Mouse (Mus musculus) limb, embryonic 11.5 days (tissue): ENCODE measurements around the gene Grm4. TPM values are rescaled to one million over a fixed set of nuclear protein-coding genes. Genes with fewer than 3 reads are reported as not detected.

ENCODE experiments used
- ATAC-seq: fragments of 200-750 bp; cut with Nextera tagmentation; 2 replicates; pipeline ENCODE4 v1.8.0; 2017; ENCODE audit warnings: low read depth; ENCODE audit not compliant: insufficient number of reproducible peaks, low FRiP score, low TSS enrichment
- DNase-seq: peaks from one replicate; pipeline ENCODE4 v3.0.0-alpha.2; 2015; ENCODE audit warnings: low spot score
- H3K27ac ChIP-seq: fragments of 300-500 bp; sonication (generic); replicated peaks from 2 replicates; pipeline ENCODE4 v1.5.1; 2014; ENCODE audit warnings: low read depth, mild to moderate bottlenecking, low read length
- H3K27me3 ChIP-seq: fragments of 300-500 bp; sonication (generic); 2 replicates; pipeline ENCODE4 v1.6.1; 2014; ENCODE audit warnings: mild to moderate bottlenecking, low read length, mixed read lengths; ENCODE audit not compliant: control insufficient read depth, insufficient read depth
- H3K36me3 ChIP-seq: fragments of 300-500 bp; sonication (generic); 2 replicates; pipeline ENCODE4 v1.6.1; 2014; ENCODE audit warnings: mild to moderate bottlenecking, low read length, moderate library complexity, mixed read lengths; ENCODE audit not compliant: control insufficient read depth, insufficient read depth
- H3K4me1 ChIP-seq: fragments of 300-500 bp; sonication (generic); 2 replicates; pipeline ENCODE4 v1.6.1; 2014; ENCODE audit warnings: low read length, mixed read lengths; ENCODE audit not compliant: control insufficient read depth, insufficient read depth
- H3K4me2 ChIP-seq: fragments of 300-500 bp; sonication (generic); 2 replicates; pipeline ENCODE4 v1.6.1; 2014; ENCODE audit warnings: low read depth, mild to moderate bottlenecking, moderate library complexity; ENCODE audit not compliant: severe bottlenecking
- H3K4me3 ChIP-seq: fragments of 300-500 bp; sonication (generic); 2 replicates; pipeline ENCODE4 v1.5.1; 2014; ENCODE audit warnings: low read depth, low read length
- H3K9ac ChIP-seq: fragments of 300-500 bp; sonication (generic); 2 replicates; pipeline ENCODE4 v1.6.1; 2014; ENCODE audit warnings: mild to moderate bottlenecking, low read length
- H3K9me3 ChIP-seq: fragments of 300-500 bp; sonication (generic); 2 replicates; pipeline ENCODE4 v1.6.1; 2016; ENCODE audit warnings: low read length; ENCODE audit not compliant: control insufficient read depth
- WGBS: fragments of 180-500 bp; shearing (Covaris S2); extraction: QIAGEN DNeasy Blood & Tissue Kit; methylation state at CpG from one replicate; pipeline ENCODE4 v1.1.7; 2014; 5-methylcytosine and 5-hydroxymethylcytosine counted together
- polyA plus RNA-seq: library from polyadenylated mRNA; unstranded; fragments of >200 nt; fragmentation: Nextera tagmentation; extraction: Ambion mirVana; gene quantifications from 2 replicates; pipeline ENCODE4 v1.2.1, GENCODE M21; 2014

Gene Grm4
- polyA plus RNA-seq, 1 experiment from 2014 or later = 0.23 TPM

DNA sequence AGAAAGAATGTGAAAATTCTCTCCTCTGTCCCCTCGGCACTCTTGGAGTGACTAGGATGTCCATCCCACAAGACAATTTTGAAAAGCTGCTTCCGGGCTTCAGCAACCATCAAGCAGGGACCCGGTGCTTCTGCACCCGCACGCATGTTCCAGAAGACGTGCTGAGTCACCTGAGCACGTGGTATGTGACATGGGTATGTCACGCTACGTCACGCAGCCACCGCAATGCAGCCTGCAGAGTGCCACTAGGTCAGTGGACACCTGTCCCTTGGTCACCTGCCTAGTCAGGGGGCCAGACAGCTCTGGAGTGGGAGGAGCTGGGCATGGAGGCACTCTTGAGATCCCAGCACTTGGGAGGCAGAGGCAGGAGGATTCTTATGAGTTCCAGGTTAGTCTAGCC, 45.6 kb downstream of the Grm4 start:
- Histone ChIP-seq H3K36me3 (no peaks in the 10 kb centered on the region), H3K9me3 (no peaks in the 10 kb centered on the region), H3K9ac (no peak overlapping the region), H3K27ac (no peak overlapping the region), H3K4me1 (peaks cover 7% of the 10 kb centered on the region), H3K4me2 (no peak overlapping the region), H3K4me3 (no peak overlapping the region), H3K27me3 (no peaks in the 10 kb centered on the region)
- WGBS = 92% methylated on average over 11 of the region's 11 CpGs
- ATAC-seq = no peak
- DNase-seq = no peak

GRCm38 (mm10) chr17:27466620-27467019, 54.6 kb downstream of the Grm4 start:
- Histone ChIP-seq H3K36me3 (no peaks in the 10 kb centered on the region), H3K4me3 (no peak overlapping the region), H3K27ac (no peak overlapping the region), H3K4me2 (no peak overlapping the region), H3K27me3 (no peaks in the 10 kb centered on the region), H3K9me3 (no peaks in the 10 kb centered on the region), H3K4me1 (no peaks in the 10 kb centered on the region), H3K9ac (no peak overlapping the region)
- DNase-seq (peak; percentile 88), ATAC-seq (no peak)
- WGBS = 24% methylated on average over 6 of the region's 6 CpGs

DNA sequence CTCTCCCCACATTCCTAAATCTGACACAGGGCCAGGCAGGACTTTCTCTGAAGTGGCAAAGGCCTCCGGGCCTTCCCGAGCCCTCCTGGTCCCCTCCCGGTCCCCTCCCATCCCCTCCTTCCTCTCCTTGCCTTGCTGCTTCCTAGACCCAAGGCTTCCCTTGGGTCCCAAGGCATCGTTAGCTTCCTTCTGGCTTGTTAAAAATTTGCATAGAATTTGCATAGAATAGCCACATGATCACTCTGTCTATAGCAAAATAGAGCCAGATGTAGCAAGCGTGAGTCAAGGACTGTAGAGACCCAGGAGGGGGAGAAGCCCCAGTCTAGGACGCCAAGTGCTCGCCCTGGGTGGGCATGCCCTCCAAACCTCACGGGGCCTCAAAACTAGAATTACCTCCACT, 55.3 kb downstream of the Grm4 start:
- H3K9ac ChIP-seq = no peak overlapping the region
- no peak overlapping the region for H3K27ac ChIP-seq
- no peak overlapping the region for H3K4me3 ChIP-seq
- no peaks in the 10 kb centered on the region for H3K4me1 ChIP-seq
- H3K9me3 ChIP-seq = no peaks in the 10 kb centered on the region
- ATAC-seq (no peak), DNase-seq (no peak)
- H3K27me3 ChIP-seq = no peaks in the 10 kb centered on the region
- H3K4me2 ChIP-seq = no peak overlapping the region
- no peaks in the 10 kb centered on the region for H3K36me3 ChIP-seq
- WGBS = 66% methylated on average over 8 of the region's 8 CpGs

DNA sequence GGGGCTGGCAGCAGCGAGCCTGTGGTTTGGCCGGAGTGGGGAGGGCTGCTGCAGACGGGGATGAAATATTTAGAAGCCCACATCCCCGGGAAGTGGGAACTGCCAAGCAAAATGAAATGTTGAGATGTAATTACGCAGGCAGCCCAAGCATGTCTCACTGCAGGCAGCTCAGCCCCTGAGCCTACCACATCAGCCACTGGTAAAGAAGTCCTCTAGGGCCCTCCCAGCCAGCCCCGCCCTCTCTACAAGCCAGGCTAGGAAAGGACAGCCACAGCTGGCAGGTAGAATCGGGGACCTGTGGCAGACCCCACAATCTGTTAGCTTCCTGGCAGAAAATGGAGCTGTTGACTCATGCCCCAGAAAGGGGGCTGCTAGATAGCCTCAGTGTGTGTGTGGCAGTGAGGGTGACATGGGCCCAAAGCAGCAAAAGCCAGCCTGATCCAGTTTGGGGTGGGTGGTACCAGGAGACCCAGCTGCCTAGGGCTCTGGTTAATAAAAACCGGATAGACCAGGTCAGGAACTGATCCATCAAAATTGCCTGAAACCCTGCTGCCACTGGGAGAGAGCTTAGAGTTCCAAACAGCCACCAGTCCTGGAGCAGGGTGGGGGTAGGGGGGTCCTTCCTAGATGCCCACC, 56.8 kb downstream of the Grm4 start:
- H3K4me1 ChIP-seq = no peaks in the 10 kb centered on the region
- H3K9ac ChIP-seq = no peak overlapping the region
- H3K36me3 ChIP-seq = no peaks in the 10 kb centered on the region
- no peaks in the 10 kb centered on the region for H3K9me3 ChIP-seq
- no peak for DNase-seq
- H3K27me3 ChIP-seq = no peaks in the 10 kb centered on the region
- H3K27ac ChIP-seq = no peak overlapping the region
- H3K4me3 ChIP-seq = no peak overlapping the region
- H3K4me2 ChIP-seq = no peak overlapping the region
- no peak for ATAC-seq
- WGBS = 59% methylated on average over 8 of the region's 8 CpGs

DNA sequence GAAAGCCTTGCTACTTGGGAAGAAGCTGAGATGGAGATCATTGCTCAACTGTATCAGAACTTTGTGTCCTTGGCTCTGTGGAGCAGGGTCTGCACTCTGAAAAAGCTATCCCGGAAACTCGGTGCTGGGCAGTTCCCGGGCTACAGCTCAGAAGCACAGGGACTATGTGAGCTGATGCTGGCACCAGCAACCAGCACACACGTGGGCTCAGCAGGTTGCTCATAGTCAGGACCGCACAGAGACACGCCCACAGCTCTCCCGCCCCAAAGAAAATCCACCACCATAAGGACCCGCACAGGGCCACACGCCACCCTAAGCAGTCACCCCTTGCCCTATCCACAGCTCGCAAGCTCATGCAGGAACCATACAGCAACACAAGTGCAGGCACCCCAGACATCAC, 61.2 kb downstream of the Grm4 start:
- ATAC-seq (no peak), DNase-seq (no peak)
- Histone ChIP-seq H3K4me1 (no peaks in the 10 kb centered on the region), H3K36me3 (no peaks in the 10 kb centered on the region), H3K27me3 (no peaks in the 10 kb centered on the region), H3K9me3 (no peaks in the 10 kb centered on the region), H3K9ac (no peak overlapping the region), H3K27ac (no peak overlapping the region), H3K4me3 (no peak overlapping the region), H3K4me2 (no peak overlapping the region)
- 75% methylated on average over 10 of the region's 10 CpGs for WGBS

DNA sequence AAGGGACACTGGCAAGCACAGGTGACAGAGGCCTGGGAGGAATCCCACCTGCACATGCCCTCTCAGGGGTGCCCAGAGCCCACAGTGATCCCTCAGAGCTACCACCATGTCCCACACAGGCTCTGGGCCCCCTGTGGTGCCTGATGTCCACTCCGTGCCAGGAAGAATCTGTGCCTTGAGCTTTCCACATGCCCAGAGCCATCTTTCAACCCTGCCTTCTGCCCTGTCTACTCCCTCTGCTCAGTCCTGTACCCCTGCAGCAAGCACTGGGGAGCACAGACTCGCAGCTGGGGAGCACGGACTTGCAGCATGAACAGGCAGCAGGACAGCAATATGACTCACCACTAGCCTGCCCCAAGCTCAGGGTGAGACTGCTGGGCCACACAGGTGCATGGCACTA, 62.0 kb downstream of the Grm4 start:
- 90% methylated on average over 3 of the region's 3 CpGs for WGBS
- no peak overlapping the region for H3K9ac ChIP-seq
- H3K4me2 ChIP-seq = no peak overlapping the region
- H3K4me3 ChIP-seq = no peak overlapping the region
- no peaks in the 10 kb centered on the region for H3K27me3 ChIP-seq
- H3K36me3 ChIP-seq = no peaks in the 10 kb centered on the region
- no peaks in the 10 kb centered on the region for H3K4me1 ChIP-seq
- DNase-seq (no peak), ATAC-seq (no peak)
- no peaks in the 10 kb centered on the region for H3K9me3 ChIP-seq
- H3K27ac ChIP-seq = no peak overlapping the region

GRCm38 (mm10) chr17:27457863-27458494, 63.2 kb downstream of the Grm4 start:
- Histone ChIP-seq H3K4me1 (no peaks in the 10 kb centered on the region), H3K4me2 (no peak overlapping the region), H3K36me3 (no peaks in the 10 kb centered on the region), H3K27ac (no peak overlapping the region), H3K9ac (no peak overlapping the region), H3K27me3 (no peaks in the 10 kb centered on the region), H3K9me3 (no peaks in the 10 kb centered on the region), H3K4me3 (no peak overlapping the region)
- DNase-seq = no peak
- 74% methylated on average over 3 of the region's 3 CpGs for WGBS
- no peak for ATAC-seq

GRCm38 (mm10) chr17:27457038-27457577, 64.1 kb downstream of the Grm4 start:
- ATAC-seq = no peak
- no peaks in the 10 kb centered on the region for H3K27me3 ChIP-seq

More at GRCm38 (mm10) chr17:27457038-27457577, 64.1 kb downstream of the Grm4 start:
- Histone ChIP-seq H3K4me3 (no peak overlapping the region), H3K27ac (no peak overlapping the region), H3K36me3 (no peaks in the 10 kb centered on the region), H3K9ac (no peak overlapping the region), H3K4me1 (no peaks in the 10 kb centered on the region), H3K9me3 (no peaks in the 10 kb centered on the region), H3K4me2 (no peak overlapping the region)
- WGBS = 87% methylated on average over 9 of the region's 9 CpGs
- DNase-seq = no peak
